Mouse (Mus musculus) mammary gland, adult 2 months (tissue): ENCODE data around the gene Six6. TPM values are rescaled to one million over a fixed set of nuclear protein-coding genes. Genes with fewer than 3 reads are reported as not detected.

Source experiments
- polyA plus RNA-seq: library from polyadenylated mRNA; depleted of rRNA; stranded (reverse); fragments of >200 nt; gene quantifications from 2 replicates; pipeline ENCODE4 v1.2.3, GENCODE M21; 2012; ENCODE audit warnings: low replicate concordance; rRNA removed

Six6 gene
- not detected in 2 replicates for polyA plus RNA-seq

GRCm38 (mm10) chr12:72939616-72940015, at the start of gene Six6:
Six6 (plus strand) TSS chr12:72939892.

GRCm38 (mm10) chr12:72940071-72940821, 554 bp downstream of the Six6 start, which contains the start of gene 4930447C04Rik:
4930447C04Rik (minus strand) TSS chr12:72940774.

Other genes starting within 250 kb of the Six6 start
- 28.3 and 83.4 TPM in 2 replicates for gene Ppm1a, start 182.4 kb upstream of the Six6 start, polyA plus RNA-seq
- gene 4930447C04Rik, start 882 bp downstream of the Six6 start, polyA plus RNA-seq = 0.13 TPM in 1 of 2 replicates, not detected in the other
- 5.9 and 7.3 TPM in 2 replicates for gene Six1, start 114.0 kb downstream of the Six6 start, polyA plus RNA-seq
- gene Six4, start 173.6 kb downstream of the Six6 start, polyA plus RNA-seq = 0.50 and 2.1 TPM in 2 replicates
- gene Mnat1, start 183.8 kb downstream of the Six6 start, polyA plus RNA-seq = 3.4 and 7.2 TPM in 2 replicates